Mouse (Mus musculus) neural tube, embryonic 13.5 days (tissue): ENCODE results near the gene Prkce. TPM values are rescaled to one million over a fixed set of nuclear protein-coding genes. Genes with fewer than 3 reads are reported as not detected.

ENCODE experiments used
- ATAC-seq: fragments of 200-750 bp; cut with Nextera tagmentation; 2 replicates; pipeline ENCODE4 v1.8.0; 2017; ENCODE audit warnings: low read depth, mild to moderate bottlenecking, moderate TSS enrichment, moderate library complexity
- H3K27ac ChIP-seq: fragments of 300-500 bp; sonication (generic); replicated peaks from 2 replicates; pipeline ENCODE4 v1.5.1; 2015; ENCODE audit warnings: moderate library complexity, mild to moderate bottlenecking, inconsistent platforms
- H3K27me3 ChIP-seq: fragments of 300-500 bp; sonication (generic); 2 replicates; pipeline ENCODE4 v1.6.1; 2015; ENCODE audit warnings: mild to moderate bottlenecking, inconsistent platforms
- H3K36me3 ChIP-seq: fragments of 300-500 bp; sonication (generic); 2 replicates; pipeline ENCODE4 v1.6.1; 2015; ENCODE audit warnings: mild to moderate bottlenecking, inconsistent platforms
- H3K4me1 ChIP-seq: fragments of 300-500 bp; sonication (generic); replicated peaks from 2 replicates; pipeline ENCODE4 v1.6.1; 2015; ENCODE audit warnings: inconsistent platforms
- H3K4me2 ChIP-seq: fragments of 300-500 bp; sonication (generic); 2 replicates; pipeline ENCODE4 v1.6.1; 2015; ENCODE audit warnings: inconsistent platforms, mild to moderate bottlenecking, moderate library complexity
- H3K4me3 ChIP-seq: fragments of 300-500 bp; sonication (generic); 2 replicates; pipeline ENCODE4 v1.5.1; 2015; ENCODE audit warnings: mild to moderate bottlenecking, inconsistent platforms
- H3K9ac ChIP-seq: fragments of 300-500 bp; sonication (generic); 2 replicates; pipeline ENCODE4 v1.6.1; 2015; ENCODE audit warnings: moderate library complexity, mild to moderate bottlenecking, inconsistent platforms
- H3K9me3 ChIP-seq: fragments of 300-500 bp; sonication (generic); 2 replicates; pipeline ENCODE4 v1.6.1; 2016; ENCODE audit warnings: inconsistent platforms
- WGBS: fragments of 180-500 bp; shearing (Covaris S2); methylation state at CpG from one replicate; pipeline ENCODE4 v1.1.7; 2015; 5-methylcytosine and 5-hydroxymethylcytosine counted together
- polyA plus RNA-seq: library from polyadenylated mRNA; unstranded; fragments of >200 nt; fragmentation: Nextera tagmentation; extraction: Ambion mirVana; gene quantifications from 2 replicates; pipeline ENCODE4 v1.2.1, GENCODE M21; 2015

Prkce gene
- polyA plus RNA-seq, 1 experiment from 2014 or later, result 27.7 TPM

- no peak overlapping the region for H3K27ac ChIP-seq
- no peak overlapping the region for H3K9ac ChIP-seq
- H3K27me3 ChIP-seq, result no peaks in the 10 kb centered on the region
- H3K4me2 ChIP-seq, result no peak overlapping the region
- H3K4me1 ChIP-seq, result peaks cover 18% of the 10 kb centered on the region
- H3K36me3 ChIP-seq, result no peaks in the 10 kb centered on the region
- H3K9me3 ChIP-seq, result no peaks in the 10 kb centered on the region
- no peak overlapping the region for H3K4me3 ChIP-seq
- no peak for ATAC-seq
- 92% methylated on average over 5 of the region's 5 CpGs for WGBS
Measured at GRCm38 (mm10) chr17:86208821-86209186, 41.2 kb downstream of the Prkce start.

- H3K27me3 ChIP-seq, result no peaks in the 10 kb centered on the region
- no peak overlapping the region for H3K9ac ChIP-seq
- H3K27ac ChIP-seq, result no peak overlapping the region
- no peak overlapping the region for H3K4me2 ChIP-seq
- 84% methylated on average over 13 of the region's 13 CpGs for whole genome bisulfite sequencing
- H3K36me3 ChIP-seq, result no peaks in the 10 kb centered on the region
- no peak for ATAC-seq
- no peak overlapping the region for H3K4me3 ChIP-seq
- peaks cover 9% of the 10 kb centered on the region for H3K4me1 ChIP-seq
- no peaks in the 10 kb centered on the region for H3K9me3 ChIP-seq
Measured at GRCm38 (mm10) chr17:86209680-86210251, 42.2 kb downstream of the Prkce start.

GRCm38 (mm10) chr17:86212204-86212603 is 44.6 kb downstream of the Prkce start:
- Histone ChIP-seq H3K4me1 (no peaks in the 10 kb centered on the region; the same call in 1 of the 2 replicates), H3K9ac (no peak overlapping the region), H3K9me3 (no peaks in the 10 kb centered on the region), H3K4me3 (no peak overlapping the region), H3K36me3 (no peaks in the 10 kb centered on the region), H3K27me3 (no peaks in the 10 kb centered on the region), H3K4me2 (no peak overlapping the region), H3K27ac (no peak overlapping the region)
- ATAC-seq, result no peak
- WGBS, result 94% methylated on average over 3 of the region's 3 CpGs

- no peak overlapping the region for H3K4me2 ChIP-seq
- H3K27me3 ChIP-seq, result no peaks in the 10 kb centered on the region
- no peaks in the 10 kb centered on the region for H3K9me3 ChIP-seq
- peaks cover 3% of the 10 kb centered on the region; the same call in 1 of the 2 replicates for H3K4me1 ChIP-seq
- peak overlapping the region; percentile 29; the same call in 1 of the 2 replicates for H3K27ac ChIP-seq
- H3K4me3 ChIP-seq, result no peak overlapping the region
- WGBS, result 48% methylated on average over 9 of the region's 9 CpGs
- no peak overlapping the region for H3K9ac ChIP-seq
- no peaks in the 10 kb centered on the region for H3K36me3 ChIP-seq
- no peak for ATAC-seq
Measured at GRCm38 (mm10) chr17:86214285-86214684, 46.7 kb downstream of the Prkce start.

- no peaks in the 10 kb centered on the region for H3K36me3 ChIP-seq
- no peaks in the 10 kb centered on the region for H3K9me3 ChIP-seq
- H3K4me2 ChIP-seq, result no peak overlapping the region
- no peak overlapping the region for H3K4me3 ChIP-seq
- peak overlapping the region; percentile 29; the same call in 1 of the 2 replicates for H3K27ac ChIP-seq
- WGBS, result 84% methylated on average over 14 of the region's 14 CpGs
- no peak overlapping the region for H3K9ac ChIP-seq
- no peak for ATAC-seq
- H3K4me1 ChIP-seq, result peaks cover 3% of the 10 kb centered on the region; the same call in 1 of the 2 replicates
- H3K27me3 ChIP-seq, result no peaks in the 10 kb centered on the region
Measured at GRCm38 (mm10) chr17:86214741-86215140, 47.2 kb downstream of the Prkce start.

GRCm38 (mm10) chr17:86215771-86216170 is 48.2 kb downstream of the Prkce start:
- H3K4me1 ChIP-seq, result peaks cover 3% of the 10 kb centered on the region; the same call in 1 of the 2 replicates
- H3K27me3 ChIP-seq, result no peaks in the 10 kb centered on the region
- H3K36me3 ChIP-seq, result no peaks in the 10 kb centered on the region
- no peak overlapping the region for H3K27ac ChIP-seq
- H3K4me3 ChIP-seq, result no peak overlapping the region
- no peak overlapping the region for H3K9ac ChIP-seq
- ATAC-seq, result no peak
- no peaks in the 10 kb centered on the region for H3K9me3 ChIP-seq
- H3K4me2 ChIP-seq, result no peak overlapping the region
- WGBS, result 82% methylated on average over 7 of the region's 7 CpGs

- Histone ChIP-seq H3K27me3 (no peaks in the 10 kb centered on the region), H3K27ac (no peak overlapping the region), H3K9ac (no peak overlapping the region), H3K9me3 (no peaks in the 10 kb centered on the region), H3K4me1 (peaks cover 3% of the 10 kb centered on the region; the same call in 1 of the 2 replicates), H3K4me2 (no peak overlapping the region), H3K4me3 (no peak overlapping the region), H3K36me3 (no peaks in the 10 kb centered on the region)
- no peak for ATAC-seq
- 60% methylated on average over 5 of the region's 5 CpGs for WGBS
Measured at GRCm38 (mm10) chr17:86217468-86217867, 49.9 kb downstream of the Prkce start.

- peaks cover 3% of the 10 kb centered on the region; the same call in 1 of the 2 replicates for H3K4me1 ChIP-seq
- H3K4me2 ChIP-seq, result no peak overlapping the region
- H3K9ac ChIP-seq, result no peak overlapping the region
- H3K4me3 ChIP-seq, result no peak overlapping the region
- no peaks in the 10 kb centered on the region for H3K9me3 ChIP-seq
- H3K27ac ChIP-seq, result no peak overlapping the region
- ATAC-seq, result no peak
- 85% methylated on average over 11 of the region's 11 CpGs for WGBS
- no peaks in the 10 kb centered on the region for H3K36me3 ChIP-seq
- no peaks in the 10 kb centered on the region for H3K27me3 ChIP-seq
Measured at GRCm38 (mm10) chr17:86218553-86218952, 51.0 kb downstream of the Prkce start.

- H3K4me2 ChIP-seq, result no peak overlapping the region
- no peak overlapping the region for H3K9ac ChIP-seq
- no peaks in the 10 kb centered on the region for H3K27me3 ChIP-seq
- H3K36me3 ChIP-seq, result no peaks in the 10 kb centered on the region
- no peak overlapping the region for H3K4me3 ChIP-seq
- no peak overlapping the region for H3K27ac ChIP-seq
- no peaks in the 10 kb centered on the region for H3K9me3 ChIP-seq
- WGBS, result 68% methylated on average over 10 of the region's 10 CpGs
- no peak for ATAC-seq
- peaks cover 12% of the 10 kb centered on the region for H3K4me1 ChIP-seq
Measured at GRCm38 (mm10) chr17:86225488-86226186, 58.1 kb downstream of the Prkce start.

GRCm38 (mm10) chr17:86226198-86226597 is 58.6 kb downstream of the Prkce start:
- WGBS, result 76% methylated on average over 8 of the region's 8 CpGs
- no peak overlapping the region for H3K4me2 ChIP-seq
- H3K9ac ChIP-seq, result no peak overlapping the region
- no peaks in the 10 kb centered on the region for H3K27me3 ChIP-seq
- peaks cover 16% of the 10 kb centered on the region for H3K4me1 ChIP-seq
- H3K4me3 ChIP-seq, result no peak overlapping the region
- H3K36me3 ChIP-seq, result no peaks in the 10 kb centered on the region
- H3K9me3 ChIP-seq, result no peaks in the 10 kb centered on the region
- no peak overlapping the region for H3K27ac ChIP-seq
- ATAC-seq, result no peak

GRCm38 (mm10) chr17:86226635-86227034 is 59.0 kb downstream of the Prkce start:
- ATAC-seq, result no peak
- H3K36me3 ChIP-seq, result no peaks in the 10 kb centered on the region
- H3K9ac ChIP-seq, result no peak overlapping the region
- H3K4me2 ChIP-seq, result no peak overlapping the region
- H3K4me1 ChIP-seq, result peaks cover 21% of the 10 kb centered on the region
- H3K4me3 ChIP-seq, result no peak overlapping the region
- 83% methylated on average over 7 of the region's 7 CpGs for WGBS
- H3K9me3 ChIP-seq, result no peaks in the 10 kb centered on the region
- no peaks in the 10 kb centered on the region for H3K27me3 ChIP-seq
- H3K27ac ChIP-seq, result no peak overlapping the region

- 70% methylated on average over 3 of the region's 3 CpGs for WGBS
Measured at GRCm38 (mm10) chr17:86227389-86227788, 59.8 kb downstream of the Prkce start.

More at GRCm38 (mm10) chr17:86227389-86227788, 59.8 kb downstream of the Prkce start:
- Histone ChIP-seq H3K9ac (no peak overlapping the region), H3K27ac (no peak overlapping the region), H3K9me3 (no peaks in the 10 kb centered on the region), H3K27me3 (no peaks in the 10 kb centered on the region), H3K4me2 (no peak overlapping the region), H3K4me3 (no peak overlapping the region), H3K36me3 (no peaks in the 10 kb centered on the region), H3K4me1 (peaks cover 28% of the 10 kb centered on the region)
- ATAC-seq, result no peak
